ENCODE assay signal across 11 mouse cellular contexts in the genomic region with DNA sequence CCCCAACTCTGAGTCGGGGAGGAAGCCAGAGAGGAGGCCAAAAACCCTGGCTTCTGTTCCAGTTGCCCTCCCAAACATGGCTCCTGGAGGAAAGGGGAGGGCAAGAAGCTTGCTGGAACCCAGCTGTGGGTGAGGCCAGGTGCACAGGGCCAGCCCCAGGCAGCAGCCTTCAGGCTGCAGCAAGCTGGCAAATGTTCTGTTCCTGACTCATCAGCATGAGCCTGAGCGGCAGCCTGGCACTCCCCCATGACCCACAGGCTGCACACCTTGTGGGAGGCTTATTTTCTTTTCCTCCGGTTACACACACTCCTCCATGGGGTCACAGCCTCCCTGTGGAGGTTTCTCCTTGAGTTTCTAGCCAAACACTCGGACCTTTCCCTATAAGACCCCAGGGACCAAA. TPM values are rescaled to one million over a fixed set of nuclear protein-coding genes. Genes with fewer than 3 reads are reported as not detected.
DNase-seq lines count a peak whose midpoint lies in the region; ATAC-seq lines count a peak whose summit lies in the region.
"Had no signal": no experiment of that assay in that cellular context is flagged by ENCODE, and none has a peak within 500 bp of the region (broad histone marks: within the 10 kb centered on the region; RNA-seq: fewer than 3 reads in every experiment).

No protein-coding gene starts in this region.

- H3K9ac ChIP-seq in lung, embryonic 16.5 days (ENCODE audit: low read length): no peak overlapping the region
- H3K9ac ChIP-seq in limb, embryonic 13.5 days: no peak overlapping the region
- H3K9ac ChIP-seq: hindbrain, embryonic 14.5 days; liver, embryonic 15.5 days had no signal

- no peaks in the 10 kb centered on the region for H3K36me3 ChIP-seq in lung, embryonic 16.5 days (ENCODE audit: control insufficient read depth, insufficient read depth, low read length)
- no peaks in the 10 kb centered on the region for H3K36me3 ChIP-seq in limb, embryonic 13.5 days
- H3K36me3 ChIP-seq: liver, embryonic 15.5 days had no signal

- DNase-seq in lung, postnatal 25 days (ENCODE audit: low spot score): no peak
- DNase-seq in Muller cell, postnatal 12 days (ENCODE audit: inconsistent ontology term): peak; percentile 45
- peak; percentile 53 for DNase-seq in adrenal gland, postnatal 10 days
- no peak for DNase-seq in testis, postnatal 10 days (ENCODE audit: low spot score)
- DNase-seq: cerebellum, adult 8-10 months; midbrain, embryonic 14.5 days had no signal

- no peak overlapping the region for H3K4me3 ChIP-seq in lung, embryonic 16.5 days (ENCODE audit: low read length)
- no peak overlapping the region for H3K4me3 ChIP-seq in limb, embryonic 13.5 days
- H3K4me3 ChIP-seq: liver, embryonic 15.5 days had no signal

- no peaks in the 10 kb centered on the region for H3K27me3 ChIP-seq in lung, embryonic 16.5 days (ENCODE audit: control insufficient read depth, insufficient read depth, low read depth, low read length)
- H3K27me3 ChIP-seq in limb, embryonic 13.5 days: peaks cover 17% of the 10 kb centered on the region
- H3K27me3 ChIP-seq: liver, embryonic 15.5 days had no signal

- peaks cover 12% of the 10 kb centered on the region for H3K4me1 ChIP-seq in lung, embryonic 16.5 days (replicated peaks; ENCODE audit: control insufficient read depth, insufficient read depth, low read length)
- H3K4me1 ChIP-seq in limb, embryonic 13.5 days: peaks cover 35% of the 10 kb centered on the region

- 42% methylated on average over 4 of the region's 4 CpGs for WGBS in lung, embryonic 16.5 days
- 45% methylated on average over 4 of the region's 4 CpGs for WGBS in limb, embryonic 13.5 days

- 0 out of 2 replicates have a peak overlapping the region, but pooled peaks have one; percentile 13 for H3K27ac ChIP-seq in lung, embryonic 16.5 days (ENCODE audit: low read length)
- H3K27ac ChIP-seq in limb, embryonic 13.5 days: no peak overlapping the region
- H3K27ac ChIP-seq: hindbrain, embryonic 14.5 days; liver, embryonic 15.5 days had no signal

- H3K4me2 ChIP-seq in lung, embryonic 16.5 days (ENCODE audit: low read depth, low read length): no peak overlapping the region
- H3K4me2 ChIP-seq in limb, embryonic 13.5 days (replicated peaks): no peak overlapping the region
- H3K4me2 ChIP-seq: hindbrain, embryonic 14.5 days; liver, embryonic 15.5 days had no signal

- ATAC-seq in lung, embryonic 16.5 days (ENCODE audit: low read depth): no peak
- ATAC-seq in limb, embryonic 13.5 days (ENCODE audit: low FRiP score, low read depth): 0 out of 2 replicates have a peak, but pooled peaks have one; percentile 37
- ATAC-seq in erythroblast, adult 5-6 weeks (replicated peaks; ENCODE audit: low FRiP score, poor library complexity, severe bottlenecking): no peak

- H3K9me3 ChIP-seq in lung, embryonic 16.5 days (ENCODE audit: control insufficient read depth, low read length): no peaks in the 10 kb centered on the region
- H3K9me3 ChIP-seq in limb, embryonic 13.5 days: no peaks in the 10 kb centered on the region
- H3K9me3 ChIP-seq: liver, embryonic 15.5 days had no signal

RNA-seq across cellular contexts. Expression of a gene that starts 30.2 kb away (rescaled TPM):
- polyA plus RNA-seq in lung, embryonic 16.5 days (2015; fragmentation: Nextera tagmentation; extraction: Ambion mirVana): 37.1 and 40.7 TPM in 2 replicates
- total RNA-seq in adrenal gland, postnatal 10 days (2021): 10 to 100 TPM; 28.7 to 35.5 TPM
- 49.6 and 50.2 TPM in 2 replicates for polyA plus RNA-seq in limb, embryonic 13.5 days (2015; fragmentation: Nextera tagmentation; extraction: Ambion mirVana)
- total RNA-seq in erythroblast, adult 5-6 weeks (2015; ENCODE audit: low replicate concordance): not detected in 2 replicates
- total RNA-seq in erythroblast, adult 5-6 weeks (2017; ENCODE audit: low replicate concordance): 0.26 and 10.9 TPM in 2 replicates

Comparison
In these comparisons a context has a peak if more than half of its experiments do, and no peak if none do; other contexts are left out.
1. DNase-seq: peak in Muller cell, postnatal 12 days (single experiment) and adrenal gland, postnatal 10 days (single experiment); none in lung, postnatal 25 days (single experiment) and testis, postnatal 10 days (single experiment).